Mouse (Mus musculus): ENCODE results near the gene Matn3.
A peak's percentile ranks its signal among the peaks of the same experiment; 100 is the strongest.
"Not testable (repeated sequence)": the region's sequence is repeated elsewhere in the genome, so short reads cannot be mapped to it uniquely, and the experiment has no call there.

Matn3 gene

GRCm38 (mm10) chr12:8936210-8936609 is 11.5 kb upstream of the Matn3 start:
- DNase-seq (ENCODE audit: low spot score) = not testable (repeated sequence)

GRCm38 (mm10) chr12:8939490-8939889 is 8.2 kb upstream of the Matn3 start:
- DNase-seq (ENCODE audit: low spot score) = no peak

- DNase-seq (ENCODE audit: low spot score) = no peak
Observed at GRCm38 (mm10) chr12:8940011-8941005, 7.4 kb upstream of the Matn3 start.

- no peak for DNase-seq (ENCODE audit: low spot score)
Observed at GRCm38 (mm10) chr12:8941131-8941615, 6.6 kb upstream of the Matn3 start.

- no peak for DNase-seq (ENCODE audit: low spot score)
Observed at GRCm38 (mm10) chr12:8941699-8942392, 5.9 kb upstream of the Matn3 start.

GRCm38 (mm10) chr12:8947163-8947562 is 566 bp upstream of the Matn3 start:
- no peak for DNase-seq (ENCODE audit: low spot score)

- DNase-seq (ENCODE audit: low spot score) = no peak
Observed at GRCm38 (mm10) chr12:8953136-8953535, 5.4 kb downstream of the Matn3 start.

GRCm38 (mm10) chr12:8954161-8954561 is 6.4 kb downstream of the Matn3 start:
- no peak for DNase-seq (ENCODE audit: low spot score)

- DNase-seq (ENCODE audit: low spot score) = no peak
Observed at GRCm38 (mm10) chr12:8961607-8962316, 14.0 kb downstream of the Matn3 start.

- DNase-seq (ENCODE audit: low spot score) = no peak
Observed at GRCm38 (mm10) chr12:8969828-8970227, 22.1 kb downstream of the Matn3 start.

- peak; percentile 95 for DNase-seq (ENCODE audit: low spot score)
Observed at GRCm38 (mm10) chr12:8973820-8974465, 26.2 kb downstream of the Matn3 start, which contains the start of gene Wdr35. Gene Wdr35 (plus strand): TSS chr12:8973892.

- DNase-seq (ENCODE audit: low spot score) = no peak
Observed at GRCm38 (mm10) chr12:8975076-8975475, 27.3 kb downstream of the Matn3 start.

- DNase-seq (ENCODE audit: low spot score) = no peak
Observed at GRCm38 (mm10) chr12:8993231-8993630, 45.5 kb downstream of the Matn3 start.

- DNase-seq (ENCODE audit: low spot score) = no peak
Observed at GRCm38 (mm10) chr12:8998318-8998717, 50.6 kb downstream of the Matn3 start.

GRCm38 (mm10) chr12:9002038-9002648 is 54.4 kb downstream of the Matn3 start:
- peak; percentile 68 for DNase-seq (ENCODE audit: low spot score)

- DNase-seq (ENCODE audit: low spot score) = no peak
Observed at GRCm38 (mm10) chr12:9007146-9007545, 59.4 kb downstream of the Matn3 start.

GRCm38 (mm10) chr12:9007811-9008210 is 60.1 kb downstream of the Matn3 start:
- no peak for DNase-seq (ENCODE audit: low spot score)

GRCm38 (mm10) chr12:9010311-9010710 is 62.6 kb downstream of the Matn3 start:
- DNase-seq (ENCODE audit: low spot score) = no peak

- DNase-seq (ENCODE audit: low spot score) = no peak
Observed at GRCm38 (mm10) chr12:9016376-9016775, 68.6 kb downstream of the Matn3 start.

- no peak for DNase-seq (ENCODE audit: low spot score)
Observed at GRCm38 (mm10) chr12:9020431-9020830, 72.7 kb downstream of the Matn3 start.

- no peak for DNase-seq (ENCODE audit: low spot score)
Observed at GRCm38 (mm10) chr12:9020986-9021385, 73.3 kb downstream of the Matn3 start.

Measured in T-cell, adult 2 months (primary cell).